Mouse (Mus musculus) CD4-positive helper T cell, adult 2 months (primary cell): ENCODE measurements around the gene Zkscan14.

Experiments
- DNase-seq: peaks from one replicate; pipeline ENCODE4 v3.0.0-alpha.2; 2012; ENCODE audit warnings: low read depth, missing footprints, low spot score

The Zkscan14 gene

GRCm38 (mm10) chr5:145202446-145202845, 778 bp upstream of the Zkscan14 start:
- DNase-seq = no peak

- no peak for DNase-seq
These were observed 1.3 kb downstream of the Zkscan14 start for GRCm38 (mm10) chr5:145200387-145200786.

- DNase-seq = no peak
These were observed 9.7 kb downstream of the Zkscan14 start, which contains the start of gene Atp5j2 for GRCm38 (mm10) chr5:145191962-145192361. TSS of gene Atp5j2 (minus strand) at chr5:145192062.

- DNase-seq = peak; percentile 86
These were observed 10.5 kb downstream of the Zkscan14 start for GRCm38 (mm10) chr5:145190875-145191798.

GRCm38 (mm10) chr5:145190373-145190772, 11.3 kb downstream of the Zkscan14 start:
- no peak for DNase-seq

- peak; percentile 23 for DNase-seq
These were observed 12.3 kb downstream of the Zkscan14 start for GRCm38 (mm10) chr5:145189416-145189815.

GRCm38 (mm10) chr5:145185244-145185643, 16.4 kb downstream of the Zkscan14 start:
- DNase-seq = no peak

GRCm38 (mm10) chr5:145178461-145178980, 23.1 kb downstream of the Zkscan14 start:
- no peak for DNase-seq

GRCm38 (mm10) chr5:145167306-145167661, 34.4 kb downstream of the Zkscan14 start:
- no peak for DNase-seq

- peak; percentile 99 for DNase-seq
These were observed 34.9 kb downstream of the Zkscan14 start, which contains the start of the genes Ptcd1 and Cpsf4 for GRCm38 (mm10) chr5:145166536-145167305. TSS of gene Ptcd1 (minus strand) at chr5:145167108. TSS of gene Cpsf4 (plus strand) at chr5:145167213.

GRCm38 (mm10) chr5:145165184-145165583, 36.5 kb downstream of the Zkscan14 start:
- no peak for DNase-seq

- no peak for DNase-seq
These were observed 37.0 kb downstream of the Zkscan14 start for GRCm38 (mm10) chr5:145164710-145165109.

- no peak for DNase-seq
These were observed 40.3 kb downstream of the Zkscan14 start for GRCm38 (mm10) chr5:145161361-145161760.

- no peak for DNase-seq
These were observed 49.0 kb downstream of the Zkscan14 start for GRCm38 (mm10) chr5:145152690-145153089.

- DNase-seq = no peak
These were observed 52.4 kb downstream of the Zkscan14 start for GRCm38 (mm10) chr5:145149294-145149693.

GRCm38 (mm10) chr5:145147748-145148147, 53.9 kb downstream of the Zkscan14 start:
- DNase-seq = no peak
